Mouse (Mus musculus): ENCODE data around the gene Lbx1. TPM values are rescaled to one million over a fixed set of nuclear protein-coding genes. Genes with fewer than 3 reads are reported as not detected.

The Lbx1 gene
- polyA plus RNA-seq, 1 experiment from 2014 or later, result 0.04 TPM

GRCm38 (mm10) chr19:45209191-45209590 is 26.4 kb downstream of the Lbx1 start:
- H3K9ac ChIP-seq (ENCODE audit: low read depth, low read length), result no peak overlapping the region
- TF ChIP-seq CTCF (IDR thresholded peaks at IDR 0.05; ENCODE audit: low read depth), result no peak
- H3K4me1 ChIP-seq (replicated peaks; ENCODE audit: insufficient read depth, low read length), result peaks cover 7% of the 10 kb centered on the region; the same call in 1 of the 2 replicates
- WGBS, result 95% methylated on average over 1 of the region's 1 CpGs
- H3K36me3 ChIP-seq (ENCODE audit: insufficient read depth, low read length), result no peaks in the 10 kb centered on the region
- no peaks in the 10 kb centered on the region for H3K27me3 ChIP-seq (ENCODE audit: insufficient read depth, low read length)
- ATAC-seq (replicated peaks; ENCODE audit: low FRiP score, low read depth) (no peak), DNase-seq (ENCODE audit: low spot score) (no peak)
- no peaks in the 10 kb centered on the region for H3K9me3 ChIP-seq (replicated peaks; ENCODE audit: low read length)
- no peak overlapping the region for H3K4me2 ChIP-seq (ENCODE audit: low read length)
- no peak overlapping the region for H3K4me3 ChIP-seq (replicated peaks; ENCODE audit: low read depth, low read length)
- H3K27ac ChIP-seq, result no peak overlapping the region

GRCm38 (mm10) chr19:45208438-45209060 is 27.1 kb downstream of the Lbx1 start:
- WGBS, result 8% methylated on average over 22 of the region's 22 CpGs
- Histone ChIP-seq H3K27ac (no peak overlapping the region), H3K9ac (ENCODE audit: low read depth, low read length) (0 out of 2 replicates have a peak overlapping the region, but pooled peaks have one; percentile 32), H3K9me3 (replicated peaks; ENCODE audit: low read length) (no peaks in the 10 kb centered on the region), H3K4me1 (replicated peaks; ENCODE audit: insufficient read depth, low read length) (peaks cover 7% of the 10 kb centered on the region; the same call in 1 of the 2 replicates), H3K27me3 (ENCODE audit: insufficient read depth, low read length) (no peaks in the 10 kb centered on the region), H3K36me3 (ENCODE audit: insufficient read depth, low read length) (no peaks in the 10 kb centered on the region), H3K4me2 (ENCODE audit: low read length) (peak overlapping the region; percentile 57), H3K4me3 (replicated peaks; ENCODE audit: low read depth, low read length) (peak overlapping the region; percentile 22)
- no peak for TF ChIP-seq CTCF (IDR thresholded peaks at IDR 0.05; ENCODE audit: low read depth)
- no peak for ATAC-seq (replicated peaks; ENCODE audit: low FRiP score, low read depth)
- no peak for DNase-seq (ENCODE audit: low spot score)

GRCm38 (mm10) chr19:45207662-45208437 is 27.8 kb downstream of the Lbx1 start:
- H3K4me2 ChIP-seq (ENCODE audit: low read length), result peak overlapping the region; percentile 57
- no peak for TF ChIP-seq CTCF (IDR thresholded peaks at IDR 0.05; ENCODE audit: low read depth)
- peak overlapping the region; percentile 22 for H3K4me3 ChIP-seq (replicated peaks; ENCODE audit: low read depth, low read length)
- no peak overlapping the region for H3K27ac ChIP-seq
- 17% methylated on average over 19 of the region's 19 CpGs for WGBS
- H3K36me3 ChIP-seq (ENCODE audit: insufficient read depth, low read length), result no peaks in the 10 kb centered on the region
- ATAC-seq (replicated peaks; ENCODE audit: low FRiP score, low read depth) (peak; percentile 74), DNase-seq (ENCODE audit: low spot score) (peak; percentile 79)
- no peaks in the 10 kb centered on the region for H3K27me3 ChIP-seq (ENCODE audit: insufficient read depth, low read length)
- H3K9me3 ChIP-seq (replicated peaks; ENCODE audit: low read length), result no peaks in the 10 kb centered on the region
- H3K9ac ChIP-seq (ENCODE audit: low read depth, low read length), result 0 out of 2 replicates have a peak overlapping the region, but pooled peaks have one; percentile 32
- peaks cover 7% of the 10 kb centered on the region; the same call in 1 of the 2 replicates for H3K4me1 ChIP-seq (replicated peaks; ENCODE audit: insufficient read depth, low read length)

GRCm38 (mm10) chr19:45207153-45207552 is 28.5 kb downstream of the Lbx1 start:
- ATAC-seq (replicated peaks; ENCODE audit: low FRiP score, low read depth) (no peak), DNase-seq (ENCODE audit: low spot score) (no peak)
- Histone ChIP-seq H3K27me3 (ENCODE audit: insufficient read depth, low read length) (no peaks in the 10 kb centered on the region), H3K27ac (no peak overlapping the region), H3K9me3 (replicated peaks; ENCODE audit: low read length) (no peaks in the 10 kb centered on the region), H3K9ac (ENCODE audit: low read depth, low read length) (no peak overlapping the region), H3K4me2 (ENCODE audit: low read length) (no peak overlapping the region), H3K36me3 (ENCODE audit: insufficient read depth, low read length) (no peaks in the 10 kb centered on the region), H3K4me3 (replicated peaks; ENCODE audit: low read depth, low read length) (no peak overlapping the region), H3K4me1 (replicated peaks; ENCODE audit: insufficient read depth, low read length) (peaks cover 7% of the 10 kb centered on the region; the same call in 1 of the 2 replicates)
- no peak for TF ChIP-seq CTCF (IDR thresholded peaks at IDR 0.05; ENCODE audit: low read depth)
- WGBS, result 93% methylated on average over 15 of the region's 15 CpGs

- H3K27ac ChIP-seq, result no peak overlapping the region
- no peak for ATAC-seq (replicated peaks; ENCODE audit: low FRiP score, low read depth)
Measured at GRCm38 (mm10) chr19:45205311-45206105, 30.1 kb downstream of the Lbx1 start.

GRCm38 (mm10) chr19:45196967-45197366 is 38.6 kb downstream of the Lbx1 start:
- no peak for ATAC-seq (replicated peaks; ENCODE audit: low FRiP score, low read depth)
- no peak overlapping the region for H3K4me2 ChIP-seq (ENCODE audit: low read length)
- TF ChIP-seq CTCF (IDR thresholded peaks at IDR 0.05; ENCODE audit: low read depth), result no peak
- H3K4me3 ChIP-seq (replicated peaks; ENCODE audit: low read depth, low read length), result no peak overlapping the region
- WGBS, result 88% methylated on average over 8 of the region's 8 CpGs
- H3K27me3 ChIP-seq (ENCODE audit: insufficient read depth, low read length), result no peaks in the 10 kb centered on the region
- no peak overlapping the region for H3K9ac ChIP-seq (ENCODE audit: low read depth, low read length)
- no peak for DNase-seq (ENCODE audit: low spot score)
- no peaks in the 10 kb centered on the region for H3K4me1 ChIP-seq (replicated peaks; ENCODE audit: insufficient read depth, low read length)
- H3K36me3 ChIP-seq (ENCODE audit: insufficient read depth, low read length), result no peaks in the 10 kb centered on the region
- H3K9me3 ChIP-seq (replicated peaks; ENCODE audit: low read length), result no peaks in the 10 kb centered on the region
- no peak overlapping the region for H3K27ac ChIP-seq

More at GRCm38 (mm10) chr19:45205311-45206105, 30.1 kb downstream of the Lbx1 start:
- Histone ChIP-seq H3K36me3 (ENCODE audit: insufficient read depth, low read length) (no peaks in the 10 kb centered on the region), H3K4me3 (replicated peaks; ENCODE audit: low read depth, low read length) (no peak overlapping the region), H3K4me2 (ENCODE audit: low read length) (no peak overlapping the region), H3K27me3 (ENCODE audit: insufficient read depth, low read length) (no peaks in the 10 kb centered on the region), H3K9me3 (replicated peaks; ENCODE audit: low read length) (no peaks in the 10 kb centered on the region), H3K9ac (ENCODE audit: low read depth, low read length) (no peak overlapping the region), H3K4me1 (replicated peaks; ENCODE audit: insufficient read depth, low read length) (peaks cover 7% of the 10 kb centered on the region; the same call in 1 of the 2 replicates)
- 82% methylated on average over 3 of the region's 3 CpGs for WGBS
- no peak for DNase-seq (ENCODE audit: low spot score)
- TF ChIP-seq CTCF (IDR thresholded peaks at IDR 0.05; ENCODE audit: low read depth), result no peak
